Mouse (Mus musculus): ENCODE data around the gene Arhgef26.
A peak's percentile ranks its signal among the peaks of the same experiment; 100 is the strongest.

Arhgef26 gene

DNA sequence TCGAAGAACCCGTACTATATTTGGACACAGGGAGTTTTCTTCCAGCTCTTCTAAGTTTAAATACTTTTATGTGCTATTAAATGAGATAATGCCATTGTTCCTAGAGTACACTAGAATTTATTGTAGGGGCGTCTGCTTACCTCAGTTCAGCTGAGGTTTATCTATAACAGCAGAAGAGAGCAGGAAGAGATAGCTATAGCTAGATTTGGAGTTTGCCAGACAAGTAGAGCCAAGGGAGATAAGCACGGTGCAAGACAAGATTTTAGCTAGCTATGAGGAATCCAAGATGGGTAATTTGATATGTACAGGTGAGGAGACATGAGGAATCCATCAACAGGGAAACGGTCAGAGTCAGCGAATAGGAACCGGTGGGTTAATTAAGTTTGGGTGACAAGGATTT, 108.1 kb downstream of the Arhgef26 start:
- DNase-seq (ENCODE audit: inconsistent age in 2 of 2, low spot score in 1 of 2): no peak

DNA sequence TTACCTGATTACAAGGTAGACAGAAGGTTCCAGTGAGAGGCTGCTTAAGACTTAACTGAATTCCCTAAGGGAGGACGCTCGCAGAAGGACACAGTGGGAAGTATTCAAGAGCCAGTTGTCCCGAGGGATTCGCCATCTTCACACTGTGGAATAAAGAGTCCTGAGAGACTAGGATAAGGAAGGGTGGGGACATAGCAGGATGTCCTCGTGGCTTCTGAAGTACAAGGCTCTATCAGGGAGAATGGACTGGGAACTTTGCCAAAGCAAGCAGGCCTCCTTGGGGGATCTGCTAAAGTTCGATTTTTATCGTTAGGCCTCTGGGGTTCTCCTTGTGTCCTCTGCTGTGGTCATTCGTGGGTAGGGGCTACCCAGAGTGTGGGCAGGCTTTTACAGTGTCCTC, 109.0 kb downstream of the Arhgef26 start:
- peak in 1 of 2 experiments; percentile 29 for DNase-seq (ENCODE audit: inconsistent age in 2 of 2, low spot score in 1 of 2)

- no peak for DNase-seq (ENCODE audit: inconsistent age in 2 of 2, low spot score in 1 of 2)
Observed at GRCm38 (mm10) chr3:62449871-62450496, 111.8 kb downstream of the Arhgef26 start.

DNA sequence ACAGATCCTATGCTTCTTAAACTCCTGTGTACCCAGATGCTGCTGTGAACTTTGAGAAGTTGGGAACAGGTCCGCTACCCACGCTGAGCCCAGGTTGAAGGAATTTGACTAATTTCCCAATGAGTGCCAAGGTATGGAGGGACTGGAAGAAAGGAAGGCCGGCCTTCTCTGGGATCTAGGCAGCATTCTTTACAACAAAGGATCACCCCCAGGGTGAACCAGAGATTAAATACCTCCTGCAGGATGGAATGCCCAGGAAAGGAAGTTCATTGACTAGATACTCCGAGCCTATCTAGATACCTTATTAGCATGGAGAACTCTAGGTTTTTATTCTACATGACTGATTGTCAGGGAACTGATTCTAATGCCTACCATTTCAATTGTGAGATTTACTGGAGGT, 114.8 kb downstream of the Arhgef26 start:
- no peak for DNase-seq (ENCODE audit: inconsistent age in 2 of 2, low spot score in 1 of 2)

- DNase-seq (ENCODE audit: inconsistent age in 2 of 2, low spot score in 1 of 2): no peak
Observed at GRCm38 (mm10) chr3:62454096-62454495, 116.0 kb downstream of the Arhgef26 start.

DNA sequence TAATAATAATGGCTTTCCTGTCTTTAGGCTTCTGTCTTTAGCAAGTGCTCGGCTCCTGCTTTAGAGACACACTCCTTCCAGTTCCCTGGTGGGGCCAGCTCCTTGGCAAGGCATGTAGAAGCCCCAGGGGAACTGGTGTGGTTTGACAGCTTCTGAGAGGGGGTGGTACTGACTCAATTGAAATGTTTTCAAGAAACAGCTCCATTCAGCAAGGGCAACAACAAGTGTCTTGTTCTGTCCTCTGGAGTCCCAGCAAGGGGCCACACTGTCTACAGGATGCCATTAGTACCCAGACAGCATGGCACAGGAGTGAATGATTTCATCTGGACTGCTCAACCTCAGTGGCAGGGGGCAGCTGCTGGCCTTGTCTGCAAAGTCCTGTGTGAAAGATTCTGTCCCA, 117.7 kb downstream of the Arhgef26 start:
- DNase-seq (ENCODE audit: inconsistent age in 2 of 2, low spot score in 1 of 2): no peak

- DNase-seq (ENCODE audit: inconsistent age in 2 of 2, low spot score in 1 of 2): peak; percentile 45 to 81
Observed at GRCm38 (mm10) chr3:62458284-62459013, 120.3 kb downstream of the Arhgef26 start.

- no peak for DNase-seq (ENCODE audit: inconsistent age in 2 of 2, low spot score in 1 of 2)
Observed at GRCm38 (mm10) chr3:62459483-62459882, 121.3 kb downstream of the Arhgef26 start.

DNA sequence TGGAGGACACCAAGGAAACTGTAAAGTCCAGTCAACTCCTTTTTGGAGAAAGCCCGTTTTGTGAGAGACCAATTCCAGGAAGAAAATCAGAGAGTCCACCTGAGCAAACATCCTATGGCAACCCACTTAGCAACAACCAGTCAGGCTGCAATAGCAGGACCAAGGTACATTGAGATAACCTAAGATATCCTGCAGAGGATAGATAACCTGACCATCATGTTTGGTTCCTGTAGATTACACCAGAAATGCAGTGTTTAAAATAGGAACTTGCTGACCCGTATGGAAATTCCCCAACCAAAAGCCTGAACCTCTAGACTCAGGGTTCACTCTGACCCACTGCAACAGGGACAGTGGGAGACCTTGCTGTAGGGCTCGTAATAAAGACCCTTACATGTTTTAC, 126.1 kb downstream of the Arhgef26 start:
- no peak for DNase-seq (ENCODE audit: inconsistent age in 2 of 2, low spot score in 1 of 2)

GRCm38 (mm10) chr3:62470179-62470578, 132.0 kb downstream of the Arhgef26 start:
- DNase-seq (ENCODE audit: inconsistent age in 2 of 2, low spot score in 1 of 2): peak in 1 of 2 experiments; percentile 24

GRCm38 (mm10) chr3:62484340-62484739, 146.2 kb downstream of the Arhgef26 start:
- no peak for DNase-seq (ENCODE audit: inconsistent age in 2 of 2, low spot score in 1 of 2)

- no peak for DNase-seq (ENCODE audit: inconsistent age in 2 of 2, low spot score in 1 of 2)
Observed at GRCm38 (mm10) chr3:62492568-62492967, 154.4 kb downstream of the Arhgef26 start.

GRCm38 (mm10) chr3:62499327-62499726, 161.2 kb downstream of the Arhgef26 start:
- DNase-seq (ENCODE audit: inconsistent age in 2 of 2, low spot score in 1 of 2): no peak

DNA sequence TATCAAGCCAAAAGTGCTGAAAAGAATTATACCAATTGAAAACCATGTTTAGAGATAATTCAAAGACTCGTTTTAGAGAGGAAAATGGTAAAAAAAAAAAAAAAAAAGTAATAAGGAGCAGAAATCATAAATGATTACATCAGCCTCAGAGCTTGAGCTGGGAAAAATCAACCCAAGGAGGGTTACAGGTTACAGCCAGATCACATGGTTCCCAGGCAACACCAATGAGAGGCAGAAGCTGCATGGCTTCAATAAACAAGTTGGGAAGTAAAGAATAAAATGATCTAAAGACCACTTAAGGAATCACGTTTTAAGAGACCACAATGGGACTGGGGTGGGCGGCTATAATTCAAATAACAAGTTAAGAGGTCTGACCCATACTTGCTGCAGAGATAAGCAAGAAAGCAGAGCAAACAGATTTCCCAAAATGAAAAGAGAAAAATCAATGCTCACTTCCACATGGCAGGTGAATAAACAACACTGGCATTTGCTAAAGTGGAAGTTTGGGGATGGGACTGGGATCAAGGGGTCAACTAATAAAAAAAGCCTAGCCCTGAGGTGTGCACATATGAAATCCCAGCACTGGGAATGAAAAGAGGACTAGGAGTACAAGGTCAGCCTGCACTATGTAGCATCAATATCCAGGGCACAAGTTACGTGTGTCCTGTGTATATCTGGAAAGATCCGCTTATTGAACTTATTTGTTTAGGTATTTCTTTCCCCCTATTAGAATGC, 167.2 kb downstream of the Arhgef26 start:
- no peak for DNase-seq (ENCODE audit: inconsistent age in 2 of 2, low spot score in 1 of 2)

- peak; percentile 96 to 98 for DNase-seq (ENCODE audit: inconsistent age in 2 of 2, low spot score in 1 of 2)
Observed at GRCm38 (mm10) chr3:62506488-62507205, 168.5 kb downstream of the Arhgef26 start, which contains the start of gene Dhx36. Dhx36 (minus strand) TSS chr3:62507004.

DNA sequence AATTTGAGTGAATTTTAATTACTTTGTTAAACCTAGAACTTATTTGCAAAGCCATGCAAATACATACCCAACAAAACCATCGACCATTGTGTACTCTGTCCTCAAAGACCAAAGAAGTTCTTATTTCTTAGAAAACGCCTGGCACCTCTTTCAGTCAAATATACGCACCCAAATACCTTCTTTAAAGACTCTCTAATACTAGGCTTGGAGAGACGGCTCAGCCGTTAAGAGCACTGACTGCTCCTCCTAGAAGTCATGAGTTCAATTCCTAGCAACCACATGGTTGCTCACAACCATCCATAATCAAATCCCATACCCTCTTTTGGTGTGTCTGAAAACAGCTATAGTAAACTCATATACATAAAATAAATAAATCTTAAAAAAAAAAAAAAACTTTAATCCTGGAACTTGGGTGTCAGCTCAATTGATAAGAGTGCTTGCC, 169.1 kb downstream of the Arhgef26 start:
- DNase-seq (ENCODE audit: inconsistent age in 2 of 2, low spot score in 1 of 2): no peak
